Mouse (Mus musculus) hindbrain, embryonic 15.5 days (tissue): ENCODE results near the gene Slc35a5. TPM values are rescaled to one million over a fixed set of nuclear protein-coding genes. Genes with fewer than 3 reads are reported as not detected.

Source experiments
- ATAC-seq: fragments of 200-750 bp; cut with Nextera tagmentation; 2 replicates; pipeline ENCODE4 v1.8.0; 2017; ENCODE audit warnings: low read depth, moderate number of reproducible peaks, moderate TSS enrichment; ENCODE audit not compliant: low FRiP score
- H3K27ac ChIP-seq: fragments of 300-500 bp; sonication (generic); replicated peaks from 2 replicates; pipeline ENCODE4 v1.5.1; 2015; ENCODE audit warnings: mild to moderate bottlenecking, inconsistent platforms
- H3K27me3 ChIP-seq: fragments of 300-500 bp; sonication (generic); 2 replicates; pipeline ENCODE4 v1.6.1; 2015; ENCODE audit warnings: control low read depth, inconsistent platforms
- H3K36me3 ChIP-seq: fragments of 300-500 bp; sonication (generic); 2 replicates; pipeline ENCODE4 v1.6.1; 2015; ENCODE audit warnings: control low read depth, inconsistent platforms
- H3K4me1 ChIP-seq: fragments of 300-500 bp; sonication (generic); replicated peaks from 2 replicates; pipeline ENCODE4 v1.6.1; 2015; ENCODE audit warnings: control low read depth, inconsistent platforms
- H3K4me2 ChIP-seq: fragments of 300-500 bp; sonication (generic); 2 replicates; pipeline ENCODE4 v1.6.1; 2015; ENCODE audit warnings: moderate library complexity, mild to moderate bottlenecking, inconsistent platforms
- H3K4me3 ChIP-seq: fragments of 300-500 bp; sonication (generic); 2 replicates; pipeline ENCODE4 v1.5.1; 2015; ENCODE audit warnings: mild to moderate bottlenecking, inconsistent platforms
- H3K9ac ChIP-seq: fragments of 300-500 bp; sonication (generic); 2 replicates; pipeline ENCODE4 v1.6.1; 2015; ENCODE audit warnings: inconsistent platforms
- H3K9me3 ChIP-seq: fragments of 300-500 bp; sonication (generic); 2 replicates; pipeline ENCODE4 v1.6.1; 2016; ENCODE audit warnings: control low read depth, inconsistent platforms
- WGBS: fragments of 180-500 bp; shearing (Covaris S2); methylation state at CpG from one replicate; pipeline ENCODE4 v1.1.7; 2015; 5-methylcytosine and 5-hydroxymethylcytosine counted together
- polyA plus RNA-seq: library from polyadenylated mRNA; unstranded; fragments of >200 nt; fragmentation: Nextera tagmentation; extraction: Ambion mirVana; gene quantifications from 2 replicates; pipeline ENCODE4 v1.2.1, GENCODE M21; 2015

Slc35a5 gene
- polyA plus RNA-seq = 28.7 and 33.3 TPM in 2 replicates

DNA sequence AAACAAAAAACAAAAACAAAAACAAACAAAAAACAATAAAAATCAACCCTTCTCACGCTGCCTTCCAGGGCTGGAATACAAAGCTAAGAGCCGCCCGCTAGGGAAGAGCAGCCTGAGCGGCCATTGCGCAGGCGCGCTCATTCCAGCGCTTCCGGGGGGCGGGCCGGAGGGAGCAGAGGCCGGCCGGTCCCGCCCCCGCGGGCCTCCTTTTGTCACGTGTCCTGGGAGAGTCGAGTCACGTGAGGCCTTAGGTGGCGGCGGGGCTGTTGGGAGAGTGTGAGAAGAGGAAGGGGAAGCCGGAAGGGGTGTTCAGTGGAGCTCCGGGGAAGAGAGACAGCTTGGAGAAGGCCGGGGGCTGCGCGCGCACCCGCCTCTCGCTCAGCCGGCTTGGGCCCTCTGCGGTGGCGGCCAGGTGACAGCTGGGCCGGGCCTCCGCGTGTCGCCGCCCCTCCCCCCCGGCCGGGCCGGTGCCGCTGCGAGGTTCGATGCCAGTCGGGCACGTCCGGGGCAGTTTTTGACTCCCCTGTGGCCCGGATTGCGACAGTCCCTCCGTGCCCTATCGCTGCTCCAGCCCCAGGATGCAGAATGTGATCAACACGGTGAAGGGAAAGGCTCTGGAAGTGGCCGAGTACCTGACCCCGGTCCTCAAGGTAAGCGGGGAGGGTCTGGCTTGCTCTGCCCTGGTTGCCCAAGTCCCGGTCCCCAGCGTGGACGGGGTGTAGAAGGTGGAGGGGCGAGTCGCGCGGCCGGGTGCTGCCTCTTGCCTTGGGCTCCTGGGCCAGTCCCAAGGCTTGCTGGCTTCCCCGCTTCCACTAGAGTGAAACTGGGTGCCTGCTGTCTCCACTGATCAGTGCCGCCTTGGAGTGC, at the start of gene Slc35a5, which contains the start of gene Atg3:
TSS of gene Slc35a5 (minus strand) at position 185 of the 867 bp plus-strand sequence.
TSS of gene Atg3 (plus strand) at position 264 of the 867 bp plus-strand sequence.
- Histone ChIP-seq H3K4me3 (peak within 1 kb of the TSS; percentile 66), H3K4me1 (peaks cover 29% of the 10 kb centered on the region), H3K27ac (peak within 1 kb of the TSS; percentile 92), H3K9me3 (no peaks in the 10 kb centered on the region), H3K36me3 (peaks cover 7% of the 10 kb centered on the region; the same call in 1 of the 2 replicates), H3K4me2 (peak within 1 kb of the TSS; percentile 66), H3K9ac (peak within 1 kb of the TSS; percentile 85), H3K27me3 (no peaks in the 10 kb centered on the region)
- WGBS = under 1% methylated on average over 54 of the region's 64 CpGs
- peak; percentile 98 for ATAC-seq

DNA sequence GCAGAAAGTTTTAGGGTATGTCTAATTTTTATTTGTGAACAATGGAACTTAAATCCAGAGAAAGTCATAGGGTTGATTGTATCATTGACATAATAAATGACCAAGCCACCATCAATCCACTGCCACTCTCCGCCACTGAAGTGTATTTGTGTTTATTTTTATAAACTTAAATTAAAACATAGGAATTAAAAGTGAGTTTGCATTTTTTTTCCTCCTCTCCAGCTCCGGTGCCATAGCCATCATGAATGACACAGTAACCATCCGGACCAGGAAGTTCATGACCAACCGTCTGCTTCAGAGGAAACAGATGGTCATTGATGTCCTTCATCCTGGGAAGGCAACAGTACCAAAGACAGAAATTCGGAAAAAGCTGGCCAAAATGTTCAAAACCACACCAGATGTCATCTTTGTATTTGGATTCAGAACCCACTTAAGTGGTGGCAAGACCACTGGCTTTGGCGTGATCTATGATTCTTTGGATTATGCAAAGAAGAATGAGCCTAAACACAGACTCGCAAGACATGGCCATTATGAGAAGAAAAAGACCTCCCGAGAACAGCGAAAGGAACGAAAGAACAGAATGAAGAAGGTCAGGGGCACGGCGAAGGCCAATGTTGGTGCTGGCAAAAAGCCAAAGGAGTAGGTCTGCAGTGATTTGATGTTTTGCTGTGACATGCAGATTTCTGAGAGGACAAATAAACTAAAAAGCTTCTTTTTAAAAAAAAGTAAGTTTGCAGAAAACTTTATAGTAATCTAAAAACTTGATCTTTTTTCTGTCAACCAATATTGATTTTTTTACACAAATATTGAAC, 46.6 kb upstream of the Slc35a5 start:
- H3K4me1 ChIP-seq = no peaks in the 10 kb centered on the region
- H3K9ac ChIP-seq = no peak overlapping the region
- H3K4me2 ChIP-seq = no peak overlapping the region
- no peaks in the 10 kb centered on the region for H3K9me3 ChIP-seq
- no peaks in the 10 kb centered on the region for H3K36me3 ChIP-seq
- H3K4me3 ChIP-seq = no peak overlapping the region
- H3K27me3 ChIP-seq = no peaks in the 10 kb centered on the region
- whole genome bisulfite sequencing = 66% methylated on average over 12 of the region's 12 CpGs
- no peak overlapping the region for H3K27ac ChIP-seq
- no peak for ATAC-seq

DNA sequence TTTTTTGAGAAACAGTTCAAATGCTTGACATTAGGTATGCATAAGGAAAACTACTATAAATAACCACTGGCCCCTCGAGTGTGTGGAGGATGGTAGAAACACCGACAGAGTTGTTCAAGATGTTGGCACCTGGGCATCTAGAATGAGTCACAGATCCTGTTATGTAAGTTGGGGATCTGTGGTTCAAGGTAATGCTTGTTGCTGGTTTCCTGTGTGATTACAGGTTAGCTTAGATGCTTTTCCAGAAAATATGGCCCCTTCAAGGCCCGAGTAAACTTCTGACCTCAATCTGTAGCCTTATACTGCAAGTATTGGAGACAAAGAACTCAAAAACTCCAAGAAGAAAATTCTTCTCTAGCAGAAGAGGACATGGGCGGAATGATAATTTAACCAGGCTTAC, 45.9 kb upstream of the Slc35a5 start:
- no peak overlapping the region for H3K4me3 ChIP-seq
- no peaks in the 10 kb centered on the region for H3K4me1 ChIP-seq
- H3K27me3 ChIP-seq = no peaks in the 10 kb centered on the region
- H3K9me3 ChIP-seq = no peaks in the 10 kb centered on the region
- ATAC-seq = no peak
- no peaks in the 10 kb centered on the region for H3K36me3 ChIP-seq
- no peak overlapping the region for H3K9ac ChIP-seq
- no peak overlapping the region for H3K4me2 ChIP-seq
- H3K27ac ChIP-seq = no peak overlapping the region
- 91% methylated on average over 4 of the region's 4 CpGs for WGBS

DNA sequence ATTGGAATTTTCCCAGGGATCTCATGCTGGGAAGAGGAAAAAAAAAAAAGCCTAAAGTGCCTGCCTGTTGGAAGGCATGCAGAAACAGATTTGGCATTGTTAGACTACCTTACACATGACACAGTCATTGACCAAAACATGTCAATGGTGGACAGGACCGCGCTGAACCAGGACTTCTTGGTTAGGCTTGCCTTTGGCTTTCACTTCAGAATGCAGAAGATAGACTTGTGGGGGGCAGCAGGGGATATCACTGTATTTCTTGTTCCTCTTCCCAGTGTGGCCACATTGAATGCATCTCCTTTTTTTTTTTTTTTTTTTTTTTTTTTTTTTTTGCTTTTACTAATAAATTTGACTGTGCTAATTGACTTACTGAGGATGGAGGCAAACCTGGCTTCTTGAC, 42.9 kb upstream of the Slc35a5 start:
- H3K9ac ChIP-seq = no peak overlapping the region
- no peak overlapping the region for H3K4me3 ChIP-seq
- 93% methylated on average over 2 of the region's 2 CpGs for WGBS
- no peak overlapping the region for H3K4me2 ChIP-seq
- no peaks in the 10 kb centered on the region for H3K4me1 ChIP-seq
- H3K36me3 ChIP-seq = no peaks in the 10 kb centered on the region
- ATAC-seq = no peak
- H3K9me3 ChIP-seq = no peaks in the 10 kb centered on the region
- H3K27ac ChIP-seq = no peak overlapping the region
- no peaks in the 10 kb centered on the region for H3K27me3 ChIP-seq

DNA sequence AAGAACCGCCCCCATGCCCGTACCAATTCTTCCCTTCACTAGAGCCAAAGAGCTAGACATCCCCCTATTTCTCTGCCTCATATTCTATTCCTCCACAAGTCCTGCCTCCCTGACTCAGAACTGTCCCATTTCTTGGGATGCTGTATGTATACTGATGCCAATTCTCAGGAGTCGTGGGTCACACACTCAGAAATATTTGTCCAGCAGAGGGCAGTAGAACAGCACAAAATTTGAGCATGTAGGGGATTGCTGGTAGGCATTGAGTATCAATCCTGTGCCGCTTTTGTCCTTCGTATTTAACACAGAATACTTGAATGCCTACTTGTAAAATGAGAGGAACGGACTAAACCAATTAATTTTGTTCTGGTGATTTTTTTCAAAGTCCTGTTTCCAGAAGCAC, 38.3 kb upstream of the Slc35a5 start:
- ATAC-seq = peak; percentile 87
- no peaks in the 10 kb centered on the region for H3K4me1 ChIP-seq
- WGBS = 33% methylated on average over 6 of the region's 6 CpGs
- no peaks in the 10 kb centered on the region for H3K9me3 ChIP-seq
- no peaks in the 10 kb centered on the region for H3K36me3 ChIP-seq
- H3K4me3 ChIP-seq = no peak overlapping the region
- no peak overlapping the region for H3K9ac ChIP-seq
- no peak overlapping the region for H3K27ac ChIP-seq
- no peak overlapping the region for H3K4me2 ChIP-seq
- no peaks in the 10 kb centered on the region for H3K27me3 ChIP-seq

DNA sequence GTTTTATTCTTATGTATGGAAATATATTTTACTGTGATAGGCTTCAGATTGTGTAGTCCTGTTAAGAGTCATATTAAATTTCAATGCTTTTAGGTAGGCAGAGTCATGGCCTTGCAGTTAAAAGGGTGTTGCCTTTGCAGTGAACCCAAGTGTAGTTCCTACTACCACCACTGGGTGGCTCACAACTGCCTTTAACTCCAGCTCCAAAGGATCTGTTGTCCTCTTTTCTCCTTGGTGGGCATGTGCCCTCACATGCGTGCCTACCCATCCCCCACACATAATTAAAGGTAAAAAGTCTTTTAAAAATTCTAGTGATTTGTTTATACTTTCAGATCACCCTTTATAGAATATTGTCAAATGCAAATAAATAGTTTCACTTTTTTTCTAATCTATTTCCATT, 34.1 kb upstream of the Slc35a5 start:
- Histone ChIP-seq H3K27me3 (no peaks in the 10 kb centered on the region), H3K4me2 (no peak overlapping the region), H3K36me3 (peaks cover 9% of the 10 kb centered on the region; the same call in 1 of the 2 replicates), H3K9ac (no peak overlapping the region), H3K9me3 (no peaks in the 10 kb centered on the region), H3K4me3 (no peak overlapping the region), H3K27ac (no peak overlapping the region), H3K4me1 (no peaks in the 10 kb centered on the region)
- 0% methylated on average over 1 of the region's 1 CpGs for WGBS
- peak; percentile 78; the same call in 1 of the 2 replicates for ATAC-seq

DNA sequence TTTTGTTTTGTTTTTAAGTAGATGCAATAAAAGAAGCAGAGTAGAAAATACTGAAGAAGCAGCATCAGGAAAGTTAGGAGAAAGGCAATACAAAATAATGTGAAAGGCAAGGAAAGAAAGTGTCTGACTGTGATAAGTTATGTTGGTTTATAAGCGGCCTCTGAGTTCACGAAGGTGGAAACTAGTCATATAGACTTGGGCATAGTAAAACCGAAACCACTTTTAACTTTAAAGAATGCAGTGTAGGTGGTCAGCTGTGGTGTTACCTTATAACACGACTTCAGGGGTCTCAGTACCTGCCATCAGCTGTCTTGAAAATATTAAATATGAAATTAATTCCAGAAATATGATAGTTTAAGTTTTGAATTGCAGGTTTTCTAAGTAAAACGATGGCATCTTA, 23.3 kb upstream of the Slc35a5 start:
- H3K27ac ChIP-seq = no peak overlapping the region

DNA sequence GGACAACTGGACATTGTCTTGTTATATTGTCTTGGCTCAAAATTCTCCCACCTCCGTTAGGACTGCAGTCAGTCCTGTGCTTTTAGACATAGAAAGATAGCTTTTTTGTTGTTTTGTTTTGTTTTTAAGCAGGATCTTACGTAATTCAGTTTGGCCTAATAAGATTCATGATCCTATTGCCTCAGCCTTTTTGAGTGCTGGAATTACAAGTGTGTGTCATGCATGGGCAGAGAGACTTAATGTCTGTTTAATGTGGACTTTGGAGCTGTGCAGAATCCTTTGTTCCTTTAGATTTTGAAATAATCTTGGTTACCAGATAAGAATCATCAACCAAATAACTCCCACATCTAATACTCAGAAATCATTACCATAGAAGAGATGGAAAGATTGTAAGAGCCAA, 20.0 kb upstream of the Slc35a5 start:
- H3K4me2 ChIP-seq = no peak overlapping the region
- no peak for ATAC-seq
- H3K27ac ChIP-seq = no peak overlapping the region
- H3K36me3 ChIP-seq = peaks cover 9% of the 10 kb centered on the region
- H3K9me3 ChIP-seq = no peaks in the 10 kb centered on the region
- WGBS = 90% methylated on average over 2 of the region's 2 CpGs
- H3K4me1 ChIP-seq = no peaks in the 10 kb centered on the region
- no peak overlapping the region for H3K9ac ChIP-seq
- H3K4me3 ChIP-seq = no peak overlapping the region
- H3K27me3 ChIP-seq = no peaks in the 10 kb centered on the region

More for the DNA sequence above, 23.3 kb upstream of the Slc35a5 start:
- no peaks in the 10 kb centered on the region for H3K4me1 ChIP-seq
- no peak overlapping the region for H3K4me2 ChIP-seq
- H3K27me3 ChIP-seq = no peaks in the 10 kb centered on the region
- H3K36me3 ChIP-seq = peaks cover 10% of the 10 kb centered on the region
- 94% methylated on average over 5 of the region's 5 CpGs for WGBS
- no peaks in the 10 kb centered on the region for H3K9me3 ChIP-seq
- H3K9ac ChIP-seq = no peak overlapping the region
- H3K4me3 ChIP-seq = no peak overlapping the region
- ATAC-seq = no peak

DNA sequence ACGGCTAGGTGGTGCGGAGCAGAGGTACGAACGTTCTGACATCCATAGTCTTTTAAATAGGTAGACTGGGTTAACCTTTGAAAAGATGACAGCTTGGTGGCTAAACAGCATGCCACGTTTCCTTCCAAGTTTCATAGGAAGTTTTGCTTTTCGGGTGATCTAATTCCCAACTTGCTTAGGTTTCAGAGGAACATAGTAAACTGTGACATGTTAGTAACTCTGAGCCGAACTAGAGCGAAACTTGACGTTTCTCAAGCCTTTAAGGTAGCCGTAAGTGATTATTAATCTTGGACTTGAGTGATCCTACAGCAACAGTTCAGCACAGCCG, 847 bp upstream of the Slc35a5 start:
- Histone ChIP-seq H3K27ac (peak overlapping the region; percentile 92), H3K4me3 (peak overlapping the region; percentile 66), H3K4me1 (peaks cover 29% of the 10 kb centered on the region), H3K36me3 (peaks cover 7% of the 10 kb centered on the region; the same call in 1 of the 2 replicates), H3K27me3 (no peaks in the 10 kb centered on the region), H3K9ac (peak overlapping the region; percentile 85), H3K9me3 (no peaks in the 10 kb centered on the region), H3K4me2 (peak overlapping the region; percentile 66)
- WGBS = 7% methylated on average over 11 of the region's 11 CpGs
- no peak for ATAC-seq

DNA sequence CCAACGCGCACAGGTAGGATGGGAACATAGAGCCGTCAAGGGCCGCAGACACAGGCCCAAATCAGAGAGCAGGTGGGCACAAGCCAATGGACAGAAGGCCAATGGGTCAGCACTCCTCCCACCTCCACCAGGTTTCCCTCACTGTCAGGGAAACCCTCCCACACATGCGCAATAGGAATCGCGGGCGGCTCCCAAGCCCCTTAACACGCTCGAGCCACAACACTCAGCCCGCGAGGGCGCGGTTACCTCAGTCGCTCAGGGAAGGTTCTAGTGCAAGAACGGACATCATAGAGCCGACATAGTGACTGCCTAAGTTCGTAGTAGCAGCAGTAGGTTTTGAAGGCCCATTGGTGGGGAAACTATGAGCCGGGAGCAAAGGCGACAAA, 377 bp downstream of the Slc35a5 start:
- H3K9ac ChIP-seq = peak overlapping the region; percentile 85
- H3K27ac ChIP-seq = peak overlapping the region; percentile 92
- H3K4me1 ChIP-seq = peaks cover 29% of the 10 kb centered on the region
- no peaks in the 10 kb centered on the region for H3K27me3 ChIP-seq
- peaks cover 4% of the 10 kb centered on the region; the same call in 1 of the 2 replicates for H3K36me3 ChIP-seq
- peak overlapping the region; percentile 66 for H3K4me3 ChIP-seq
- peak; percentile 83 for ATAC-seq
- H3K4me2 ChIP-seq = peak overlapping the region; percentile 66
- no peaks in the 10 kb centered on the region for H3K9me3 ChIP-seq
- WGBS = 2% methylated on average over 20 of the region's 20 CpGs

DNA sequence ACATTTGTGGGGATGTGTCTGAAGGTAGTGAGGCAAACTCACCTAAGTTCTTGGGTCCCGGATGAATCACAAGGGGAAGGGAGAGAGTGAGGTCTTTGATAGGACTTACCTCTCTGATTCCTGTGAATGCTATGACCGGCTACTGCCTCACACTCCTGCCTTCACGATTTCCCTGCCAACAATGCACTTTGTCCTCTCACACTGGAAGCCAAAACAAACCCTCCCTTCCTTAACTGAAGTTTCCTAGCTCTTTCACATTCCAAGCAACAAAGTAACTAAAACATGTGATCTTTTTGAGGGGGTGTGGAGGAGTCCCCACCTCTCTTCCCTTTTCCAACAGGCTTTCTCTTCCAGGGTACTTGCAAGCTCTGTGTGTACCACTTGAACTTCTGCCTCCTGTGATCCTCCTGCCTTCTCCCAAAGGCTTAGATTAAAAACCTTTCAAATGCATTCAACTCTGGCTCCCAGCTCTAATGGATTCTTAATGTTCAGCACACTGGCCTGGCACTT, 3.7 kb downstream of the Slc35a5 start:
- Histone ChIP-seq H3K4me3 (no peak overlapping the region), H3K27me3 (no peaks in the 10 kb centered on the region), H3K4me1 (peaks cover 16% of the 10 kb centered on the region), H3K9me3 (no peaks in the 10 kb centered on the region), H3K36me3 (peaks cover 25% of the 10 kb centered on the region), H3K4me2 (no peak overlapping the region), H3K27ac (no peak overlapping the region), H3K9ac (no peak overlapping the region)
- ATAC-seq = no peak
- 91% methylated on average over 3 of the region's 3 CpGs for WGBS
